Mouse (Mus musculus): ENCODE results near the gene Zbtb38.
"Not testable (repeated sequence)": the region's sequence is repeated elsewhere in the genome, so short reads cannot be mapped to it uniquely, and the experiment has no call there.

DNA sequence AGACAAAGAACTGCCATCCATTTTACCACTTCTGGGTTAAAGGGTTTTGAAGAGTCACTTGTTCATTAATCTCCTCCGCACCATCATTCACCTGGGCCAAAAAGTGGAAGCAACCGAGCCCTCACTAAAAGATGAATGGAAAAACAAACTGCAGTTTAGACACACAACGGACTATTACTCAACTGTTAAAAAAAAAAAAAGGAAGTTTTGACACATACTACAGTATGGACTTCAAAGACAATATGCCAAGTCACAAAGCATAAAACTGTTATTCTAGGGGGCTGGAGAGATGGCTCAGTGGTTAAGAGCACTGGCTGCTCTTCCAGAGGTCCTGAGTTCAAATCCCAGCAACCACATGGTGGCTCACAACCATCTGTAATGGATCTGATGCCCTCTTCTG lies 108.6 kb downstream of the Zbtb38 start:
- TF ChIP-seq FOSL1 (IDR thresholded peaks at IDR 0.05; ENCODE audit: insufficient read depth, low read length, poor library complexity, severe bottlenecking); CTCF (IDR thresholded peaks at IDR 0.05; ENCODE audit: control insufficient read depth, insufficient read depth, insufficient read length): not testable (repeated sequence)
